Mouse (Mus musculus) small intestine, adult 2 months (tissue): ENCODE measurements around the gene Zbtb40.

ENCODE experiments used
- CTCF ChIP-seq: fragments of 200-500 bp; IDR thresholded peaks from 2 replicates; pipeline ENCODE4 v1.5.1; 2012; ENCODE audit warnings: low read depth, mild to moderate bottlenecking, control low read depth, inconsistent platforms, low read length, moderate library complexity, mixed read lengths; ENCODE audit not compliant: insufficient replicate concordance, insufficient read length; ENCODE audit errors: extremely low read depth
- POLR2A ChIP-seq: fragments of 200-500 bp; IDR thresholded peaks from 2 replicates; pipeline ENCODE4 v1.6.1; 2012; ENCODE audit warnings: low read depth, mild to moderate bottlenecking, control low read depth, inconsistent platforms, low read length, moderate library complexity

GRCm38 (mm10) chr4:137096353-137096752, 47.8 kb upstream of the Zbtb40 start:
- TF ChIP-seq CTCF (no peak), POLR2A (no peak)
